Mouse (Mus musculus) CH12.LX (cell line): ENCODE results near the gene Slco4a1. TPM values are rescaled to one million over a fixed set of nuclear protein-coding genes. Genes with fewer than 3 reads are reported as not detected.

ENCODE experiments used
- DNase-seq: peaks from one replicate; pipeline ENCODE4 v3.0.0-alpha.2; 2013; ENCODE audit errors: extremely low read depth
- H3K27ac ChIP-seq: 2 replicates; pipeline ENCODE4 v1.5.1; 2012; ENCODE audit warnings: low read depth, mild to moderate bottlenecking, control low read depth, moderate library complexity; ENCODE audit not compliant: insufficient read depth
- H3K27me3 ChIP-seq: replicated peaks from 2 replicates; pipeline ENCODE3; 2012; ENCODE audit warnings: inconsistent platforms
- H3K36me3 ChIP-seq, 2 experiments: replicated peaks in 1 of 2; 2 replicates each; pipeline versions ENCODE3 to v1.6.1; 2012; ENCODE audit warnings: inconsistent platforms in 1 of 2, low read length in 1 of 2, mild to moderate bottlenecking in 1 of 2, mixed read lengths in 1 of 2, moderate library complexity in 1 of 2; ENCODE audit not compliant: control insufficient read depth in 1 of 2, insufficient read depth in 1 of 2
- H3K4me1 ChIP-seq, 2 experiments: 2 replicates each; pipeline ENCODE4 v1.6.1; 2012; ENCODE audit warnings: inconsistent platforms in 1 of 2, moderate library complexity in 1 of 2; ENCODE audit not compliant: insufficient read depth in 2 of 2, control insufficient read depth in 1 of 2
- H3K4me2 ChIP-seq: 2 replicates; pipeline ENCODE4 v1.6.1; 2012; ENCODE audit warnings: low read depth, mild to moderate bottlenecking, control low read depth; ENCODE audit not compliant: poor library complexity, insufficient read depth, severe bottlenecking
- H3K4me3 ChIP-seq, 3 experiments: fragments of 150-350 bp in 1 of 3; sonication (generic) in 1 of 3; replicated peaks in 1 of 3; 2 replicates each; pipeline versions ENCODE3 to v1.5.1; 2011 to 2012; ENCODE audit warnings: low read depth in 2 of 3, low read length in 2 of 3, mild to moderate bottlenecking in 2 of 3, moderate library complexity in 2 of 3, control low read depth in 1 of 3, improper control_type of control experiment in 1 of 3, inconsistent platforms in 1 of 3, mixed read lengths in 1 of 3; ENCODE audit not compliant: poor library complexity in 1 of 3
- H3K79me2 ChIP-seq: replicated peaks from 2 replicates; pipeline ENCODE4 v1.6.1; 2012; ENCODE audit warnings: mild to moderate bottlenecking, moderate library complexity; ENCODE audit not compliant: control insufficient read depth, poor library complexity, insufficient read depth, severe bottlenecking; ENCODE audit errors: extremely low read depth
- H3K9ac ChIP-seq: 2 replicates; pipeline ENCODE4 v1.6.1; 2012; ENCODE audit warnings: low read depth, mild to moderate bottlenecking, control low read depth, moderate library complexity; ENCODE audit not compliant: insufficient read depth
- H3K9me3 ChIP-seq: replicated peaks from 2 replicates; pipeline ENCODE3; 2012; ENCODE audit warnings: low read length, inconsistent platforms, mixed read lengths
- BHLHE40 ChIP-seq: IDR thresholded peaks from 2 replicates; pipeline ENCODE4 v1.6.1; 2011; ENCODE audit warnings: mild to moderate bottlenecking, low read depth, low read length, improper control_type of control experiment
- CHD1 ChIP-seq: IDR thresholded peaks from 2 replicates; pipeline ENCODE4 v1.6.1; 2012; ENCODE audit warnings: low read depth, low read length, improper control_type of control experiment, inconsistent platforms
- ELF1 ChIP-seq: IDR thresholded peaks from 2 replicates; pipeline ENCODE4 v1.6.1; 2014; ENCODE audit warnings: low read depth, mild to moderate bottlenecking, inconsistent platforms, low read length, improper control_type of control experiment
- EP300 ChIP-seq: IDR thresholded peaks from 2 replicates; pipeline ENCODE4 v1.6.1; 2011; ENCODE audit warnings: low read length, improper control_type of control experiment
- ETS1 ChIP-seq: conservative IDR thresholded peaks from 2 replicates; pipeline ENCODE4 v1.6.1; 2012; ENCODE audit warnings: low read depth, mild to moderate bottlenecking, inconsistent platforms, low read length, improper control_type of control experiment, moderate library complexity
- HCFC1 ChIP-seq: IDR thresholded peaks from 2 replicates; pipeline ENCODE4 v1.6.1; 2012; ENCODE audit warnings: low read depth, mild to moderate bottlenecking, inconsistent platforms, low read length, improper control_type of control experiment
- IRF4 ChIP-seq: IDR thresholded peaks from 2 replicates; pipeline ENCODE4 v1.6.1; 2014; ENCODE audit warnings: low read depth, mild to moderate bottlenecking, inconsistent platforms, low read length, improper control_type of control experiment
- MEF2A ChIP-seq: IDR thresholded peaks from 2 replicates; pipeline ENCODE4 v1.6.1; 2014; ENCODE audit warnings: low read depth, mild to moderate bottlenecking, inconsistent platforms, low read length, improper control_type of control experiment, borderline replicate concordance
- MYC ChIP-seq: IDR thresholded peaks from 2 replicates; pipeline ENCODE4 v1.6.1; 2011; ENCODE audit warnings: low read depth, mild to moderate bottlenecking, improper control_type of control experiment, low read length
- POLR2A ChIP-seq: IDR thresholded peaks from 2 replicates; pipeline ENCODE4 v1.6.1; 2011; ENCODE audit warnings: low read depth, mild to moderate bottlenecking, improper control_type of control experiment, low read length
- POLR2AphosphoS2 ChIP-seq: IDR thresholded peaks from 2 replicates; pipeline ENCODE4 v1.6.1; 2011; ENCODE audit warnings: low read depth, low read length, improper control_type of control experiment
- RCOR1 ChIP-seq: conservative IDR thresholded peaks from 2 replicates; pipeline ENCODE4 v1.6.1; 2012; ENCODE audit warnings: low read depth, mild to moderate bottlenecking, inconsistent platforms, low read length, improper control_type of control experiment
- TCF12 ChIP-seq: IDR thresholded peaks from 2 replicates; pipeline ENCODE4 v1.6.1; 2014; ENCODE audit warnings: low read depth, mild to moderate bottlenecking, inconsistent platforms, low read length, improper control_type of control experiment
- ZKSCAN1 ChIP-seq: IDR thresholded peaks from 2 replicates; pipeline ENCODE4 v1.6.1; 2012; ENCODE audit warnings: low read depth, inconsistent platforms, low read length, improper control_type of control experiment, borderline replicate concordance
- ZMIZ1 ChIP-seq: IDR thresholded peaks from 2 replicates; pipeline ENCODE4 v1.6.1; 2012; ENCODE audit warnings: low read depth, mild to moderate bottlenecking, inconsistent platforms, low read length, improper control_type of control experiment
- dilution Hi-C: fragments of 300-500 bp; cut with MboI; formaldehyde crosslinking; loops from 2 replicates; pipeline ENCODE4 v1.14.3; 2020; ENCODE audit warnings: low sequenced_read_pairs; ENCODE audit not compliant: extremely low pct_unique_long_range_greater_than_20kb, extremely low pct_ligation_motif_present
- in situ Hi-C: fragments of 300-500 bp; cut with MboI; formaldehyde crosslinking; loops from 3 replicates; pipeline ENCODE4 v1.14.3; 2019; ENCODE audit warnings: low sequenced_read_pairs, low pct_ligation_motif_present, low pct_unique_long_range_greater_than_20kb, mixed read lengths
- polyA plus RNA-seq: library from polyadenylated mRNA; unstranded; fragments of >175 nt; gene quantifications from 2 replicates; pipeline ENCODE4 v1.2.1, GENCODE M21; 2012; ENCODE audit warnings: low read depth; ENCODE audit not compliant: insufficient read length
- total RNA-seq, 2 experiments: library from RNA; depleted of rRNA; stranded (reverse); fragments of 300-350 nt in 1 of 2; fragments of >200 nt in 1 of 2; gene quantifications; 2 replicates each; pipeline ENCODE4 v1.2.3; 2012 to 2014

Gene Slco4a1
- total and polyA plus RNA-seq, 3 experiments = 1.9 to 5.4 (median 3.9) TPM

GRCm38 (mm10) chr2:180445962-180446361 is 10.1 kb upstream of the Slco4a1 start (continued):
- TF ChIP-seq CHD1 = no peak

DNA sequence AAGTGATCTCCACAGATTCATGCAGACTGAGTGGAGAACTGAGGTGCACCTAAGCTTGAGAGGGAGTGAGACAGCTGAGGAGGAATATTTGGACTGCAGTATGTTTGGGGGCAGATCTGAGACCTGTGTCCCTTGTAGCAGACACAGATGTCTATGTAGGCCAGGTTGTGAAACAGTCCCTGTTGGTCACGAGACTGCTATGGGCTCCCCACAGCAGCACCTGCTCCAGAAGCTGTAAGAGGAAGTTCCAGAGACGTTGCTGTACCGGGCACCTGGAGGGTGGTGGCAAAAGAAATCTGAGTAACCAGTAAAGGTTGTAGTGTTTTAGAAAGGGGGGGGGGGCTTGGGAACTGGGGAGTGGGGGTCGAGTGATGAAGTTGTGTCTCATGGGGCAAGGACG is 7.0 kb upstream of the Slco4a1 start:
- Histone ChIP-seq H3K27ac (no peak overlapping the region), H3K36me3 (peaks cover 0 to 9% of the 10 kb centered on the region in 2 experiments), H3K4me1 (peaks cover 21 to 90% of the 10 kb centered on the region in 2 experiments)

DNA sequence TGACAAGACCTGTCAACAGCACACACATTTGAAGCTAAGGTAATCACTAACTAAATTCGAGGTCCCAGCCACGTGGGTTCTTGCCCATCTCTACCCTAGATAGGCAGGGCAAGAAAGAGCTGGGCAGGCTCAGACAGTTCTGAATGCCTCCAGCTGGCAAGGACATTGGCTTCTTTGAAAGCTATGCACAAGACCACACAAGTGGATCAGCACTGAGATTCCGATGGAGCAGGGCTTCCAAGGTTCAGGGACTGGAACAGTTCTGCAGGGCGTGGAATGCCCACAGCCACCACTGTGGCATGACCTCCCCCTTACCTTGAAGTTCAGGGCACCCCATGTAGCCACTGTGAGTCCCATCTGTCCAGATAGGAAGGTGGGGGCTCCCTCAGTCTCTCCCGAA is 5.5 kb upstream of the Slco4a1 start:
- H3K4me3 ChIP-seq = no peak overlapping the region
- H3K9ac ChIP-seq = no peak overlapping the region
- H3K4me1 ChIP-seq = peaks cover 16 to 88% of the 10 kb centered on the region in 2 experiments
- DNase-seq = no peak
- no peak for TF ChIP-seq ELF1
- dilution Hi-C loops (no loop called here), in situ Hi-C loops (loop anchor here (25.0 kb wide), 1 partner anchor 312 kb away; no protein-coding TSS in a partner anchor)
- peaks cover 1% of the 10 kb centered on the region for H3K27me3 ChIP-seq
- H3K4me2 ChIP-seq = no peak overlapping the region
- H3K27ac ChIP-seq = no peak overlapping the region
- H3K9me3 ChIP-seq = peaks cover 10% of the 10 kb centered on the region
- H3K36me3 ChIP-seq = peaks cover 0 to 9% of the 10 kb centered on the region in 2 experiments
- no peaks in the 10 kb centered on the region for H3K79me2 ChIP-seq

More for the DNA sequence above, 7.0 kb upstream of the Slco4a1 start:
- Histone ChIP-seq H3K9ac (no peak overlapping the region), H3K79me2 (no peaks in the 10 kb centered on the region), H3K4me3 (no peak overlapping the region)
- in situ Hi-C loops (no loop called here), dilution Hi-C loops (no loop called here)
- DNase-seq = peak; percentile 58
- TF ChIP-seq MEF2A (0 out of 2 replicates have a peak, but pooled peaks have one; percentile 28), IRF4 (0 out of 2 replicates have a peak, but pooled peaks have one; percentile 39), TCF12 (peak; percentile 87), ETS1 (peak; percentile 59), BHLHE40 (peak; percentile 98), POLR2A (no peak), HCFC1 (no peak), EP300 (peak; percentile 81), RCOR1 (0 out of 2 replicates have a peak, but pooled peaks have one; percentile 58)
- TF ChIP-seq, all 38 proteins: peak for 7
- peaks cover 10% of the 10 kb centered on the region for H3K9me3 ChIP-seq
- H3K27me3 ChIP-seq = peaks cover 1% of the 10 kb centered on the region
- H3K4me2 ChIP-seq = no peak overlapping the region

GRCm38 (mm10) chr2:180456705-180457104 is 660 bp downstream of the Slco4a1 start:
- peaks cover 3% of the 10 kb centered on the region for H3K9me3 ChIP-seq
- H3K79me2 ChIP-seq = no peaks in the 10 kb centered on the region
- peak overlapping the region; percentile 85 for H3K4me2 ChIP-seq
- dilution Hi-C loops (no loop called here), in situ Hi-C loops (loop anchor here (25.0 kb wide), 1 partner anchor 306 kb away; no protein-coding TSS in a partner anchor)
- TF ChIP-seq MYC = no peak
- no peak for TF ChIP-seq ZKSCAN1
- TF ChIP-seq CHD1 = no peak
- no peak for TF ChIP-seq ZMIZ1
- TF ChIP-seq POLR2AphosphoS2 = no peak
- peak overlapping the region; percentile 60 to 82 (median 71) for H3K4me3 ChIP-seq
- H3K36me3 ChIP-seq = peaks cover 0 to 18% of the 10 kb centered on the region in 2 experiments
- peaks cover 8 to 46% of the 10 kb centered on the region in 2 experiments for H3K4me1 ChIP-seq
- no peak for DNase-seq
- H3K27ac ChIP-seq = no peak overlapping the region
- peaks cover 1% of the 10 kb centered on the region for H3K27me3 ChIP-seq
- peak overlapping the region; percentile 40 for H3K9ac ChIP-seq
